Mouse (Mus musculus): ENCODE results near the gene Wdr49. TPM values are rescaled to one million over a fixed set of nuclear protein-coding genes. Genes with fewer than 3 reads are reported as not detected.
"Not testable (repeated sequence)": the region's sequence is repeated elsewhere in the genome, so short reads cannot be mapped to it uniquely, and the experiment has no call there.

Gene Wdr49
- polyA plus RNA-seq, 1 experiment from 2014 or later: not detected

DNA sequence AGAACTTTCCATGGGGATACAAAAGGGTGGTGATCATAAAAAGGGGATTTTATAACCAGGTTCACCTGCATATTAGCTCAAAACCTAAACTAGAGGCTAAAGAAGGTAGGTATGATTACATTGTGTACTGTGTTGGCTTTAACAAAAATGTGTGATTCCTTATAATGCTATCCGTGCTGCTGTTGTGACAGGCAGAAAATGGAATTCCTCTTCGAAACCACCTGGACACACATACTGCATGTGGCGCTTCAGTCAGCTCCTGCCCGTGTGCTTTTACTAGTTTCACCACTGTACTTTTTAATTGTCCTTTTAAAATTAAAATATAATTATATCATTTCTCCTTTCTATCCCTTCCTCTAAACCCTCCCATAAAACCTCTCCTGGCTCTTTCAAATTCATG lies 86.0 kb downstream of the Wdr49 start:
- H3K27me3 ChIP-seq: no peaks in the 10 kb centered on the region
- H3K9me3 ChIP-seq: no peaks in the 10 kb centered on the region
- no peaks in the 10 kb centered on the region for H3K4me1 ChIP-seq
- H3K4me3 ChIP-seq: no peak overlapping the region
- WGBS: 93% methylated on average over 4 of the region's 4 CpGs
- H3K27ac ChIP-seq: no peak overlapping the region
- H3K36me3 ChIP-seq: no peaks in the 10 kb centered on the region
- H3K9ac ChIP-seq: no peak overlapping the region
- no peak overlapping the region for H3K4me2 ChIP-seq (replicated peaks)
- ATAC-seq (ENCODE audit: insufficient number of reproducible peaks, insufficient read depth, low FRiP score, low TSS enrichment): no peak

DNA sequence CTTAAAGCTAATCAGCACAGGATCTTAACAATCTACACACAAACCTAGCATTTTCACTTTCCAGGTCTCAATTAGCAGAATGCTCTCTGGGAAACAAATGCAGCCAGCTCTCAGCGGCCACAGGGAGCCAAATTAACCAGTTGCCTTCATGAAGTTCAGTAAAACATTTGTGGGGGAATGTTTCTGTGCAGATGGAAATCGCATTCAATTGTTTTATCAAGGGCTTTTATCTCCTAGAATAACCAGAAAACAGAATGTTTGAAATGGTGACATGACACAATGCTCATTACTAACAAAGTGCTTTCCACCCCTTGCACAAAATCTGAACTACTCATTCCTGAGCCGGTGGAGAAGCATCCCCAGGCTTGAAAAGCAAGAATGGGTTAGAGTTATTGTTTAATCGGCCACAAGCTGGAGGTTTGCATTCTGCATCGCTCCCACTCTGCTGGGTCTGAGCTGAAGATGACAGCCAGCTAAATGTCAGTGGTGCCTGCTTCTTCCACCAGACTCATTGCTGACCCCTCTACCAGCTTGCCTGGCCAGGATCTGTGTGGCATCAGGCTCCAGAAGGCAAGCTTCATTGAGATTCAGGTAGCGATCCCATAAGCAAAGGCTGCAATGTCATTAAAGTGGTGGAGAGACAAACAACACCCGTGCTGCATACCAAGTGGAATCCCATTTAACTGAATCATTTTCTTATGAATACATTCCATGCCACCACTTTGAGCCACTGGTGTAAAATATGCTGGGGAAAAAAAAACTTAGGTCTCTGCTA lies 86.6 kb downstream of the Wdr49 start:
- H3K36me3 ChIP-seq: no peaks in the 10 kb centered on the region
- no peak for ATAC-seq (ENCODE audit: insufficient number of reproducible peaks, insufficient read depth, low FRiP score, low TSS enrichment)

DNA sequence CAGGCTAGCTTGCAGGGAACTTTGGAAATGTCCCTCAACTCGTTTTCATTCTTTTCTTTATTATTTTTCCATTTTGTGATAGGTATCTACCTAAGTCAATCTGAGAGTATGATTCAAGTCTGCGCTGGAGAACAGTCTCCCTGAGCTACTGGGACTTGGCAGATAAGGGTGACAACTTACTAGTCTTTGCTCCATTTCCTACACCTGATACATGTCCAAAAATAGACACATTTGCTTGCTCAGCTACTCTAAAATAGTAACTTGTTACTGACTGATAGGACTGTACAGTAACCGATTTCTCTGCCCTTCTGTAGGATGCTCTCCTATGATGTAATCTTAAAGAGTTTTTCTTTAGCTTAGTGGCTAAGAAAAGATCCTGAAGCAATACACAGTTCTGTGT lies 87.5 kb downstream of the Wdr49 start:
- H3K4me1 ChIP-seq: no peaks in the 10 kb centered on the region
- ATAC-seq (ENCODE audit: insufficient number of reproducible peaks, insufficient read depth, low FRiP score, low TSS enrichment): no peak
- no peaks in the 10 kb centered on the region for H3K36me3 ChIP-seq
- no peak overlapping the region for H3K27ac ChIP-seq
- WGBS: 78% methylated on average over 3 of the region's 3 CpGs
- no peaks in the 10 kb centered on the region for H3K9me3 ChIP-seq
- H3K27me3 ChIP-seq: no peaks in the 10 kb centered on the region
- H3K4me3 ChIP-seq: no peak overlapping the region
- no peak overlapping the region for H3K4me2 ChIP-seq (replicated peaks)
- no peak overlapping the region for H3K9ac ChIP-seq

More for the DNA sequence above, 86.6 kb downstream of the Wdr49 start:
- H3K27me3 ChIP-seq: no peaks in the 10 kb centered on the region
- H3K9me3 ChIP-seq: no peaks in the 10 kb centered on the region
- H3K9ac ChIP-seq: no peak overlapping the region
- WGBS: 76% methylated on average over 7 of the region's 7 CpGs
- no peak overlapping the region for H3K27ac ChIP-seq
- H3K4me3 ChIP-seq: no peak overlapping the region
- no peaks in the 10 kb centered on the region for H3K4me1 ChIP-seq
- H3K4me2 ChIP-seq (replicated peaks): no peak overlapping the region

DNA sequence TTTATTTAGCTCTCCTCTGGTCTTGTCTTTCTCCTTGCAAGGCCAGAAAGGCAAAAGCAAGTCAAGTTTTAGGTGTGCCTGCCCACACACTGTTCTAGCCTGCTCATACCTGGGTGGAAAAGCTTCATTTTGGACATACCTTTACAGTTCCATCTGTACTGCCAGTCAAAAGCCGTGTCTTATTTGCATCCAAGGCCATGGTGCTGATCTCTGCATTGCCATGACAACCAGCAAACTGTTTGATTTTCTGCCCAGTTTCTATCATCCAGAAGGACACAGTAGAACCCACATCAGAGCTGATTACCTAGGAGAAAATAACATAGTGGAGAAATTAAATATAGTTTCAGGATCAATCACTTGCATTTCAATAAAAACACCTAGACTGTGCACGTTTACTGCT lies 100.2 kb downstream of the Wdr49 start:
- no peaks in the 10 kb centered on the region for H3K36me3 ChIP-seq
- WGBS: 76% methylated on average over 2 of the region's 2 CpGs
- H3K9me3 ChIP-seq: no peaks in the 10 kb centered on the region
- no peaks in the 10 kb centered on the region for H3K4me1 ChIP-seq
- H3K27ac ChIP-seq: no peak overlapping the region
- H3K4me2 ChIP-seq (replicated peaks): no peak overlapping the region
- no peak overlapping the region for H3K4me3 ChIP-seq
- H3K27me3 ChIP-seq: no peaks in the 10 kb centered on the region
- no peak overlapping the region for H3K9ac ChIP-seq
- ATAC-seq (ENCODE audit: insufficient number of reproducible peaks, insufficient read depth, low FRiP score, low TSS enrichment): no peak

DNA sequence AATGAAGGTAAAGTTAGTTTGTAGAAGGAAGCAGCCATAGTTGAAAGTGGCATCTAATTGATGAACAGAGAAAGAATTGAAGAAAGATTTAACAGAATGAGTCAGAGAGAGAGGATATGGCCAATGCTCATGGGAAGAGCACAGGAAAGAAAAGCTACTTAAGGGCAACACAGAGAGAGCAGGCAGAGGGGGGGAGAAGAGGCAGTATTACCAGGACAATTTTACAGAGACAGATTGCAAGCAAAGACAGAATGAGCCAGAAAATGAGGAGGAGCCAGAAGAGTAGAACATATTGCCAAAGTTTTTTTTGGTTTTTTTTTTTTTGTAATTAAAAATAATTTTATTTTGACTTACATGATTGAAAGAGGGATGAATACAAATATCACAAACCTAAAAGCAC lies 128.0 kb downstream of the Wdr49 start:
- Histone ChIP-seq H3K9me3 (no peaks in the 10 kb centered on the region), H3K36me3 (no peaks in the 10 kb centered on the region), H3K4me2 (replicated peaks) (no peak overlapping the region), H3K4me1 (no peaks in the 10 kb centered on the region), H3K9ac (no peak overlapping the region), H3K4me3 (no peak overlapping the region), H3K27ac (no peak overlapping the region), H3K27me3 (no peaks in the 10 kb centered on the region)
- no peak for ATAC-seq (ENCODE audit: insufficient number of reproducible peaks, insufficient read depth, low FRiP score, low TSS enrichment)

DNA sequence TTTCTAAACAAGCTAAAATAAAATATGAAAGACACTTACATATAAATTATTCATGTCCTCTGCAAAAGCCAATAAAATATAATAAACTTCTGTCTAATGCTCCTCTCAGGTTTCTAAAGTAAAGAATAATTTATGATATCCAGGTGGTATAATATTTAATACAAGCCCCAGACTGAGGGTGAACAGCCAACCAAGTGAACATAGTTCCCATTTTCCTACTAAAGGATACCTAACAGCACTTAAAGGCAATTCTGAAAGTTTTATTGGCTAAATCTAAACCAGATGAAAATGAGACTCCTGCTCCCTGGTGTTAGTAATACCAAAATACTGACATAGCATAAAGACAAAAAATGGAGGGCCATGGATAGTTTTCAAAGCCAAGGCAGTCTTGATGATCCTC lies 144.8 kb downstream of the Wdr49 start:
- Histone ChIP-seq H3K4me2 (replicated peaks) (no peak overlapping the region), H3K9me3 (no peaks in the 10 kb centered on the region), H3K27ac (no peak overlapping the region), H3K4me1 (no peaks in the 10 kb centered on the region), H3K9ac (no peak overlapping the region), H3K27me3 (no peaks in the 10 kb centered on the region), H3K4me3 (no peak overlapping the region), H3K36me3 (no peaks in the 10 kb centered on the region)
- ATAC-seq (ENCODE audit: insufficient number of reproducible peaks, insufficient read depth, low FRiP score, low TSS enrichment): no peak

DNA sequence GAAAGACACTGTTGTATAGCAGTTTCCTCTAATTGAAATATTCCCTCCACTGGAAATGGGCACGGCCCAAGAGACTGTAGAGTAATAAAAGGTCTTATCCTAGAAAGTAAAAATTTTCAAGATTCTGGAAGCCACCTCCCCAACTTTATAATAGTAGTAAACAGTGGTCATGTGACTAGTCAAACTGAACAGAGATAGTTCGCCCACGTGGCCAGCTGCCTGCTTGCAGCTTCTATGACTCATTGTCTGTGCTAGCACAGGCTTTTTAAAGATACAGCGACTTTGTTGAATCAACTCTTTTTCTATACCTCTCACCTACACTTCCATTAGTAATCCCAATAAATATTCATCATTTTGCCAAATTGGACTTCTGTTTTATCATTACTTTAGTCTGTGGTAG lies 161.0 kb downstream of the Wdr49 start:
- ATAC-seq (ENCODE audit: insufficient number of reproducible peaks, insufficient read depth, low FRiP score, low TSS enrichment): no peak
- no peaks in the 10 kb centered on the region for H3K4me1 ChIP-seq
- 78% methylated on average over 4 of the region's 4 CpGs for WGBS
- no peaks in the 10 kb centered on the region for H3K27me3 ChIP-seq
- H3K9ac ChIP-seq: no peak overlapping the region
- no peak overlapping the region for H3K4me2 ChIP-seq (replicated peaks)
- no peaks in the 10 kb centered on the region for H3K36me3 ChIP-seq
- no peaks in the 10 kb centered on the region for H3K9me3 ChIP-seq
- no peak overlapping the region for H3K4me3 ChIP-seq
- no peak overlapping the region for H3K27ac ChIP-seq

DNA sequence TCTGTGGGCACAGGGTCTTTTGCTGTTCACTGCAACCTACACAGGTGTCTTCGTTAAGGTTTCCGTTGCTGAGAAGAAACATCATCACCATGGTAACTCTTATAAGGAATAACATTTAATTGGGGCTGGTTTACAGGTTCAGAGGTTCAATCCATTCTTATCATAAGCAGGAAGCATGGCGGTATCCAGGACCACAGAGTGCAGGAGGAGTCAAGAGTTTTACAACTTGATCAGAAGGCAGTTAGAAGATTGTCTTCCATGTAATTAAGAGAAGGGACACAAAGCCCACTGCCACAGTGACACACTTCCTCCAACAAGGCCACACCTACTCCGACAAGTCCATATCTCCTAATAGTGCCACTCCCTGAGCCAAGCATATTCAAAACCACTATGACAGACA lies 173.1 kb downstream of the Wdr49 start:
- WGBS: 90% methylated on average over 4 of the region's 4 CpGs
- no peak for ATAC-seq (ENCODE audit: insufficient number of reproducible peaks, insufficient read depth, low FRiP score, low TSS enrichment)
- no peaks in the 10 kb centered on the region for H3K4me1 ChIP-seq
- no peaks in the 10 kb centered on the region for H3K36me3 ChIP-seq
- H3K27me3 ChIP-seq: no peaks in the 10 kb centered on the region
- H3K4me3 ChIP-seq: no peak overlapping the region
- no peak overlapping the region for H3K9ac ChIP-seq
- H3K9me3 ChIP-seq: no peaks in the 10 kb centered on the region
- H3K27ac ChIP-seq: no peak overlapping the region
- H3K4me2 ChIP-seq (replicated peaks): no peak overlapping the region

DNA sequence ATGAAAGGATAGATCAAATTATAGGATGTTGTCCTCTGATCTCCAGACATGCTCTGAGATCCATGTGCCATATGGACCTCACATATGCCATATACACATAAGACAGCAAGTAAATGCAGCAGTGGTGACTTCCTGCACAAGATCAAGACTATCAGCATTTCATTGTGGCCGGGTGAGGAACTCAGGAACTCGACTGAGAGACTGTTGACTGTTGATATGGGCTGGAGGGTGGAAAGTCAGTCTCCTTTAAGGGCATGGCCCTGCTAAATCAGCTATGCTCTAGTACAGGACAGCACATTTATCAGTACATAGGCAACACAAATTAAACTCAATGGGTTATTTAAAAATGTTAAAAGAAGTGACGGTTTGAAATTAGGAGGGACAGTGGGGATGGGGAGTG lies 173.7 kb downstream of the Wdr49 start:
- Histone ChIP-seq H3K4me1 (no peaks in the 10 kb centered on the region), H3K27ac (no peak overlapping the region), H3K9me3 (no peaks in the 10 kb centered on the region), H3K27me3 (no peaks in the 10 kb centered on the region), H3K4me3 (no peak overlapping the region), H3K9ac (no peak overlapping the region), H3K4me2 (replicated peaks) (no peak overlapping the region), H3K36me3 (no peaks in the 10 kb centered on the region)
- no peak for ATAC-seq (ENCODE audit: insufficient number of reproducible peaks, insufficient read depth, low FRiP score, low TSS enrichment)
- 73% methylated on average over 3 of the region's 3 CpGs for WGBS

DNA sequence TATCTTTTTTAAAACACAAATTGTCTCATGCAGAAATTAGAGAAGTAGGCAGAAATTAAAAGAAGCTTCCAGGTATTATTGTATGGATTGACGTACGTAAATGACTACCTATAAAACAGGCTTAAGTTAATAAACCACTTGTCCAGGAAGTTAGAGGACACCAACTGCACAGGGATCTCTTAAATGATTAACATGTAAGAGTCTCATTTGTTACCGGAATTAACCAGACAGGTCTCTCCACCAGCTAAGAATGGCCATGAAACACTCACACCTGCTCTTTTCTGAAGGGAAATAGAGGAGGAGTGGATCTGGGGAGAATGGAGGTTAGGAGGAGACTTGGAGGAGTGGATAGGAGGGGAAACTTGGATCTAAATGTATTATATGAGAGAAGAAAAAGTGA lies 176.4 kb downstream of the Wdr49 start:
- H3K9ac ChIP-seq: no peak overlapping the region
- no peak overlapping the region for H3K27ac ChIP-seq
- ATAC-seq (ENCODE audit: insufficient number of reproducible peaks, insufficient read depth, low FRiP score, low TSS enrichment): no peak
- 87% methylated on average over 3 of the region's 3 CpGs for WGBS
- no peaks in the 10 kb centered on the region for H3K9me3 ChIP-seq
- H3K4me1 ChIP-seq: no peaks in the 10 kb centered on the region
- no peaks in the 10 kb centered on the region for H3K36me3 ChIP-seq
- H3K4me2 ChIP-seq (replicated peaks): no peak overlapping the region
- no peak overlapping the region for H3K4me3 ChIP-seq
- no peaks in the 10 kb centered on the region for H3K27me3 ChIP-seq

DNA sequence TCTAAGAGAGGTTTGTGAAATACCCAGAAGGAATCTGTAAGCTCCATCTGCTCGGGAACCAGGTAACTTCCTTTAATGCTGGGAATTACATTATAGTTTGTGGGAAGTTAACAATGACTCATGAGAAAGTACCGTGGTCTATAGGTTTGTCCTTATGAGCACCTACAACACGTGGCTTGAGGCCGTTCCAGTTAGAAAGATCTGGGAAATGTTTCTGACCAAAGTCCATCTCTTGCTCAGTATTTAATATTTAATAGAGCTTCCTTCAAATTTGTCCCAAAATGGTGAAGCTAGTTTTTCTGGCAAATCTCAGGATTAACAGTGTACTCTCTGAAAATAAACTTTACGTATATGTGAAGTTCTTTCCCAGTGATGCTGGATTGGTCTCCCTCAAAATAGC lies 177.3 kb downstream of the Wdr49 start:
- H3K9ac ChIP-seq: no peak overlapping the region
- WGBS: 91% methylated on average over 5 of the region's 5 CpGs
- no peaks in the 10 kb centered on the region for H3K4me1 ChIP-seq
- H3K4me2 ChIP-seq (replicated peaks): no peak overlapping the region
- H3K27ac ChIP-seq: no peak overlapping the region
- no peaks in the 10 kb centered on the region for H3K27me3 ChIP-seq
- H3K4me3 ChIP-seq: no peak overlapping the region
- H3K36me3 ChIP-seq: no peaks in the 10 kb centered on the region
- no peak for ATAC-seq (ENCODE audit: insufficient number of reproducible peaks, insufficient read depth, low FRiP score, low TSS enrichment)
- no peaks in the 10 kb centered on the region for H3K9me3 ChIP-seq

DNA sequence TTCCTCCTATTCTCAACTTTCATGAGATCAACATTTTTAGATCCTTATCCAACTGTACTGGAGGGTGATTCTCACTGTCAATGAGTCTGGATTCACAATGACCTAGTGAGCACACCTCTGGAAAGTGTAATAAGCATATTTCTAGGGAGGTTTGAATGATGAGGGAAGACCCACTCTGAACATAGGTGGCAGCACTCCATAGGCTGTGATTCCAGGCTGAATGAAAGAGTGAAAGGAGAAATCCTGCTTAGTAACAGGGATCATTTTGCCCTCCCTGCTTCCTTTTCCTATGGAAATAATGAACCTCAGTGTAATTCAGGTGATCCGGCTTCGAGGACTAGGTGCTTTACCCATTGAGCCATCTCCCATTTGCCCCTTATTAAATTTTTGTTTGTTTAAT lies 180.9 kb downstream of the Wdr49 start:
- ATAC-seq (ENCODE audit: insufficient number of reproducible peaks, insufficient read depth, low FRiP score, low TSS enrichment): no peak
- Histone ChIP-seq H3K4me1 (no peaks in the 10 kb centered on the region), H3K4me2 (replicated peaks) (no peak overlapping the region), H3K27ac (no peak overlapping the region), H3K9me3 (no peaks in the 10 kb centered on the region), H3K36me3 (no peaks in the 10 kb centered on the region), H3K9ac (no peak overlapping the region), H3K27me3 (no peaks in the 10 kb centered on the region), H3K4me3 (no peak overlapping the region)
- WGBS: 86% methylated on average over 2 of the region's 2 CpGs

DNA sequence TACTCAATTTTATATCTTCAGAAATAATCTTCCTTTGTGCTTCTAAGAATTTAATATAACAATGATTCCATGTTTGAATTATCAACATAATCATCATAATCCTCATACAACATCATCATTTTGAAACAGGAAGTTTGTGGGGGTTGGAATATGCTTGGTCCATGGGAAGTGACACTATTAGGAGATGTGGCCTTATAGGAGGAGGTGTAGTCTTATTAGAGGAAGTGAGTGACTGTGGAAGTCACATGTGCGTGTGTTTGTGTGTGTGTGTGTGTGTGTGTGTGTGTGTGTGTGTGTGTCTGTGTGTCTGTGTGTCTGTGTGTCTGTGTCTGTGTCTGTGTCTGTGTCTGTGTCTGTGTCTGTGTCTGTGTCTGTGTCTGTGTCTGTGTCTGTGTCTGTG lies 182.5 kb downstream of the Wdr49 start:
- H3K4me3 ChIP-seq; H3K4me1 ChIP-seq; H3K9me3 ChIP-seq; H3K27ac ChIP-seq; ATAC-seq (ENCODE audit: insufficient number of reproducible peaks, insufficient read depth, low FRiP score, low TSS enrichment); H3K27me3 ChIP-seq; H3K4me2 ChIP-seq (replicated peaks); H3K9ac ChIP-seq; H3K36me3 ChIP-seq: not testable (repeated sequence)
- 88% methylated on average over 1 of the region's 1 CpGs for WGBS

Data from embryonic facial prominence, embryonic 12.5 days (tissue).